Mouse (Mus musculus) kidney, postnatal 0 days (tissue): ENCODE data around the gene Strn. TPM values are rescaled to one million over a fixed set of nuclear protein-coding genes. Genes with fewer than 3 reads are reported as not detected.
A peak's percentile ranks its signal among the peaks of the same experiment; 100 is the strongest.

Experiments
- ATAC-seq: fragments of 200-750 bp; cut with Nextera tagmentation; replicated peaks from 2 replicates; pipeline ENCODE4 v1.8.0; 2017; ENCODE audit warnings: low read depth, moderate number of reproducible peaks, moderate TSS enrichment, moderate library complexity; ENCODE audit not compliant: low FRiP score
- DNase-seq: peaks from one replicate; pipeline ENCODE4 v3.0.0-alpha.2; 2016; ENCODE audit warnings: low spot score
- H3K27ac ChIP-seq: fragments of 300-500 bp; sonication (generic); 2 replicates; pipeline ENCODE4 v1.5.1; 2014; ENCODE audit warnings: mild to moderate bottlenecking
- H3K27me3 ChIP-seq: fragments of 300-500 bp; sonication (generic); 2 replicates; pipeline ENCODE4 v1.6.1; 2014; ENCODE audit warnings: low read length, mixed read lengths; ENCODE audit not compliant: insufficient read depth
- H3K36me3 ChIP-seq: fragments of 300-500 bp; sonication (generic); 2 replicates; pipeline ENCODE4 v1.6.1; 2014; ENCODE audit warnings: low read length, mixed read lengths; ENCODE audit not compliant: insufficient read depth
- H3K4me1 ChIP-seq: fragments of 300-500 bp; sonication (generic); replicated peaks from 2 replicates; pipeline ENCODE4 v1.6.1; 2014; ENCODE audit warnings: antibody characterized with exemption, low read length, mixed read lengths; ENCODE audit not compliant: insufficient read depth
- H3K4me2 ChIP-seq: fragments of 300-500 bp; sonication (generic); 2 replicates; pipeline ENCODE4 v1.6.1; 2014; ENCODE audit warnings: mild to moderate bottlenecking, low read length, moderate library complexity, mixed read lengths
- H3K4me3 ChIP-seq: fragments of 300-500 bp; sonication (generic); replicated peaks from 2 replicates; pipeline ENCODE4 v1.5.1; 2014; ENCODE audit warnings: low read depth, low read length
- H3K9ac ChIP-seq: fragments of 300-500 bp; sonication (generic); 2 replicates; pipeline ENCODE4 v1.6.1; 2014; ENCODE audit warnings: low read depth, low read length
- H3K9me3 ChIP-seq: fragments of 300-500 bp; sonication (generic); replicated peaks from 2 replicates; pipeline ENCODE4 v1.6.1; 2016; ENCODE audit warnings: low read length, inconsistent platforms, mixed read lengths
- CTCF ChIP-seq: IDR thresholded peaks from 2 replicates; pipeline ENCODE4 v1.5.1; 2016; ENCODE audit warnings: antibody characterized with exemption, low read depth, mild to moderate bottlenecking, moderate library complexity
- WGBS: fragments of 180-500 bp; shearing (Covaris S2); extraction: QIAGEN DNeasy Blood & Tissue Kit; methylation state at CpG from one replicate; pipeline ENCODE4 v1.1.7; 2014; 5-methylcytosine and 5-hydroxymethylcytosine counted together
- polyA plus RNA-seq: library from polyadenylated mRNA; unstranded; fragments of >200 nt; fragmentation: Nextera tagmentation; extraction: Ambion mirVana; gene quantifications from 2 replicates; pipeline ENCODE4 v1.2.1, GENCODE M21; 2015

The Strn gene
- polyA plus RNA-seq, 1 experiment from 2014 or later = 3.5 TPM

GRCm38 (mm10) chr17:78724461-78725055 is 12.4 kb downstream of the Strn start:
- Histone ChIP-seq H3K27me3 (no peaks in the 10 kb centered on the region), H3K4me1 (no peaks in the 10 kb centered on the region), H3K36me3 (no peaks in the 10 kb centered on the region), H3K9me3 (no peaks in the 10 kb centered on the region), H3K27ac (0 out of 2 replicates have a peak overlapping the region, but pooled peaks have one; percentile 37), H3K9ac (no peak overlapping the region), H3K4me3 (no peak overlapping the region), H3K4me2 (no peak overlapping the region)
- no peak for TF ChIP-seq CTCF
- 35% methylated on average over 6 of the region's 6 CpGs for WGBS
- DNase-seq (peak; percentile 66), ATAC-seq (no peak)

- ATAC-seq = no peak
- Histone ChIP-seq H3K4me2 (no peak overlapping the region), H3K9ac (no peak overlapping the region), H3K27ac (no peak overlapping the region), H3K36me3 (no peaks in the 10 kb centered on the region; the same call in 1 of the 2 replicates), H3K9me3 (no peaks in the 10 kb centered on the region), H3K27me3 (no peaks in the 10 kb centered on the region), H3K4me3 (no peak overlapping the region), H3K4me1 (no peaks in the 10 kb centered on the region)
- TF ChIP-seq CTCF = no peak
- WGBS = 78% methylated on average over 7 of the region's 7 CpGs
- DNase-seq = no peak
Measured at GRCm38 (mm10) chr17:78721690-78722089, 15.3 kb downstream of the Strn start.

GRCm38 (mm10) chr17:78719086-78719485 is 17.9 kb downstream of the Strn start:
- H3K4me1 ChIP-seq = no peaks in the 10 kb centered on the region
- H3K36me3 ChIP-seq = no peaks in the 10 kb centered on the region; the same call in 1 of the 2 replicates
- no peaks in the 10 kb centered on the region for H3K27me3 ChIP-seq
- ATAC-seq (no peak), DNase-seq (no peak)
- WGBS = 88% methylated on average over 13 of the region's 13 CpGs
- H3K4me3 ChIP-seq = no peak overlapping the region
- no peak overlapping the region for H3K27ac ChIP-seq
- H3K4me2 ChIP-seq = no peak overlapping the region
- no peaks in the 10 kb centered on the region for H3K9me3 ChIP-seq
- no peak for TF ChIP-seq CTCF
- no peak overlapping the region for H3K9ac ChIP-seq

- ATAC-seq = no peak
- Histone ChIP-seq H3K4me2 (no peak overlapping the region), H3K27ac (no peak overlapping the region), H3K9me3 (no peaks in the 10 kb centered on the region), H3K4me3 (no peak overlapping the region), H3K36me3 (no peaks in the 10 kb centered on the region), H3K9ac (no peak overlapping the region), H3K27me3 (no peaks in the 10 kb centered on the region), H3K4me1 (no peaks in the 10 kb centered on the region)
- no peak for TF ChIP-seq CTCF
- no peak for DNase-seq
- WGBS = 62% methylated on average over 2 of the region's 2 CpGs
Measured at GRCm38 (mm10) chr17:78710258-78710657, 26.7 kb downstream of the Strn start.

DNA sequence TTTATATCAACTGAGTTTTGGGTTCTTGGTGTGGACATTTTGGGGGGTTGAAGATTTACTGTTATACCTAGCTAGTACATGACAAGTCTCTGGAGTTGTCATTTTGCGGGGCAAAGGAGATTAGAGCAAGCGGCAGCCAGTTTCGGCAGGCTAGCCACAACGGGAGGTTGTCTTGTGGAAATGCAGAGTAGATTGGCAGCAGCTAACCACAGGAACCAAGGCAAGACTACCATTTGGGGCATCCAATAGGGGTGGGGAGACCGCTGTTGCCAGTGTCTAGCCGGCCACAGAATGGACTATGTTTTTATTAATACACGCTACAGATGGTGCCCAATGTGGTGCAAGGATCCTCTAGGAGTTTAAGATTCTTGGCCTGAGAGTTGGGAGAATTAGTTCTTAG is 28.6 kb downstream of the Strn start:
- H3K4me1 ChIP-seq = no peaks in the 10 kb centered on the region
- H3K4me3 ChIP-seq = no peak overlapping the region
- TF ChIP-seq CTCF = no peak
- H3K9me3 ChIP-seq = no peaks in the 10 kb centered on the region
- no peaks in the 10 kb centered on the region for H3K36me3 ChIP-seq
- H3K27ac ChIP-seq = no peak overlapping the region
- no peaks in the 10 kb centered on the region for H3K27me3 ChIP-seq
- no peak for ATAC-seq
- no peak for DNase-seq
- no peak overlapping the region for H3K4me2 ChIP-seq
- no peak overlapping the region for H3K9ac ChIP-seq
- WGBS = 88% methylated on average over 7 of the region's 7 CpGs

- no peak for TF ChIP-seq CTCF
- Histone ChIP-seq H3K9me3 (no peaks in the 10 kb centered on the region), H3K4me1 (no peaks in the 10 kb centered on the region), H3K4me2 (no peak overlapping the region), H3K4me3 (no peak overlapping the region), H3K36me3 (no peaks in the 10 kb centered on the region), H3K9ac (no peak overlapping the region), H3K27me3 (no peaks in the 10 kb centered on the region), H3K27ac (no peak overlapping the region)
- 91% methylated on average over 7 of the region's 7 CpGs for WGBS
- ATAC-seq (no peak), DNase-seq (no peak)
Measured at GRCm38 (mm10) chr17:78702988-78703387, 34.0 kb downstream of the Strn start.

DNA sequence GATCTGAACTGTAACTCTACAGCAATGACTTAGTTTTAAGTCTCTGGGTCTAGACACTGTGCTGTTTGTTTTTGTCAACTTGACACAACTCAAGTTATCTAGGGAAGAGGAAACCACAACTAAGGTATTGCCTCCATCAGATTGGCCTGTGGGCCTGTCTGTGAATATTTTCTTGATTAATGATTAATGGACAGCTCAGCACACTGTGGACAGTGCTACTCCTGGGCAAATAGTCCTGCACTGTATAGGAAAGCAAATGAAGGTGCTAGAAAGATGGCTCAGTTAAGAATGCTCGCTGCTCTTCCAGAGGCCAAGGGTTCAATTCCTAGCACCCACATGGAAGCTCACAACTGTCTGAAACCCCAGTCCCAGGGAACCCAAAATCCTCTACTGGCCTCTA is 38.0 kb downstream of the Strn start:
- Histone ChIP-seq H3K36me3 (no peaks in the 10 kb centered on the region), H3K4me3 (no peak overlapping the region), H3K4me2 (no peak overlapping the region), H3K9ac (no peak overlapping the region), H3K9me3 (no peaks in the 10 kb centered on the region), H3K4me1 (no peaks in the 10 kb centered on the region), H3K27ac (no peak overlapping the region), H3K27me3 (no peaks in the 10 kb centered on the region)
- 0 out of 2 replicates have a peak, but pooled peaks have one; percentile 54 for ATAC-seq
- 83% methylated on average over 1 of the region's 1 CpGs for WGBS
- no peak for TF ChIP-seq CTCF
- DNase-seq = no peak
